Mouse (Mus musculus): ENCODE data around the gene Pramel7.
"Not testable (repeated sequence)": the region's sequence is repeated elsewhere in the genome, so short reads cannot be mapped to it uniquely, and the experiment has no call there.

The Pramel7 gene

DNA sequence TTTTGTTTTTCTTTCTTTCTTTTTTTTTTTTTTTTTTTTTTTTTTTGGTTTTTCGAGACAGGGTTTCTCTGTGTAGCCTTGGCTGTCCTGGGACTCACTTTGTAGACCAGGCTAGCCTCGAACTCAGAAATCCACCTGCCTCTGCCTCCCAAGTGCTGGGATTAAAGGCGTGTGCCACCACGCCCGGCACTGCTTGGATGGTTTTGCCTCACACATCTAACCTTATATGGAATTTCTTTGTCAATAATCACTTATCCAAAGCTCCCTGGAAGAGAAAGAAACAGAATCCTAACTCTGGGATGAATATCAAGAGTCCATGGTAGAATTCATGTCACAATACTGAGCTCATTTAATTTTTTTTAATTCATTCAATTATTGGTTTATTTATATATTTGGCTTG lies at the start of gene Pramel7:
TSS of gene Pramel7 (minus strand) at position 101 of the 400 bp plus-strand sequence.
- not testable (repeated sequence) for H3K36me3 ChIP-seq (ENCODE audit: control insufficient read depth, insufficient read depth, low read length, poor library complexity, severe bottlenecking); DNase-seq (ENCODE audit: low read depth, low spot score); H3K27me3 ChIP-seq (ENCODE audit: control insufficient read depth, insufficient read depth, low read length, poor library complexity, severe bottlenecking)

- DNase-seq (ENCODE audit: low read depth, low spot score) = no peak
- H3K36me3 ChIP-seq (ENCODE audit: control insufficient read depth, insufficient read depth, low read length, poor library complexity, severe bottlenecking) = no peaks in the 10 kb centered on the region
- no peaks in the 10 kb centered on the region for H3K27me3 ChIP-seq (ENCODE audit: control insufficient read depth, insufficient read depth, low read length, poor library complexity, severe bottlenecking)
Observed at GRCm38 (mm10) chr2:87545442-87545841, 48.5 kb upstream of the Pramel7 start, which contains the start of gene Olfr1128. Gene Olfr1128, minus strand, starts transcription at chr2:87545542.

DNA sequence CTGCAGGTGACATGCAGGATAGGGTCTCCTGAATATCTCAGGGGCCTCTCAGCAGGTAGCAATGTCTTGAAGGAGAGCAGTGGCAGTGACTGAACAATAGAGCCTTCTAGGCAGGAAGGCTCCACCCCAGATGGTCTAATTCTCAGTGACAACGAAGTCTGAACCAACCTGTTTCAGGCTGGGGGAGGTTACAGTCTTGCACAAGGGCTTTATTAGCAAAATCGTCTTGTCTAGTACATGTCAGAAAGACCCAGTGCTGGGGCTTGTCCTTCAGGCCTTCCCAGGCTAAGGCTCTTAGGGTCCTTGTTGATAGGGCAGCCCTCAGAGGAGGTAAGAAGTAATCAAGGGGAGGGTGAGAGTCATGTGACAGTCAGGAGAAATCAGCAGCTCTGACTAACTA lies 37.9 kb upstream of the Pramel7 start:
- no peak for DNase-seq (ENCODE audit: low read depth, low spot score)
- H3K36me3 ChIP-seq (ENCODE audit: control insufficient read depth, insufficient read depth, low read length, poor library complexity, severe bottlenecking) = no peaks in the 10 kb centered on the region

GRCm38 (mm10) chr2:87531496-87531895 lies 34.6 kb upstream of the Pramel7 start, which contains the start of gene Olfr153:
Gene Olfr153, plus strand, starts transcription at chr2:87531796.
- Histone ChIP-seq H3K27me3 (ENCODE audit: control insufficient read depth, insufficient read depth, low read length, poor library complexity, severe bottlenecking) (no peaks in the 10 kb centered on the region), H3K36me3 (ENCODE audit: control insufficient read depth, insufficient read depth, low read length, poor library complexity, severe bottlenecking) (no peaks in the 10 kb centered on the region)
- DNase-seq (ENCODE audit: low read depth, low spot score) = no peak

More for the DNA sequence above, 37.9 kb upstream of the Pramel7 start:
- H3K27me3 ChIP-seq (ENCODE audit: control insufficient read depth, insufficient read depth, low read length, poor library complexity, severe bottlenecking) = no peaks in the 10 kb centered on the region

- not testable (repeated sequence) for H3K27me3 ChIP-seq (ENCODE audit: control insufficient read depth, insufficient read depth, low read length, poor library complexity, severe bottlenecking); DNase-seq (ENCODE audit: low read depth, low spot score); H3K36me3 ChIP-seq (ENCODE audit: control insufficient read depth, insufficient read depth, low read length, poor library complexity, severe bottlenecking)
Observed at GRCm38 (mm10) chr2:87525899-87526616, 29.2 kb upstream of the Pramel7 start.

DNA sequence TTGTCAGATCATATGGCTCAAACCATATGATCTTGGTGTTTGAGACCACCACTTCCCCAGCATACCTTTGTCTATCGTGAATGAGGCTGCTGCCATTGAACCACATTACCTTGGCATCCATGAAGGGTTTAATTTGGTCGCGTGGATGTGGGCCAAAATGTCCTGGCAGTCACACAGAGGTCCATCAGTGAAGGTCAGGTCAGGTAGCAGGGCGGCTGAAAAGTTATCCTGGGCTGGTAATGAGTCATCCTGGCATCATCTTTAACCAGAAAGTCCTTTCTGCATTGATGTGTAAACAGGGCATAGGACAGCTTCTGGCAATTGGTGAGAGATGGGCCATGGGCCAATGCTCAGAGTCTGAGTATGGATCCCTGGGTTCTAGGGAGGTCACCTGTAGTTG lies 23.8 kb upstream of the Pramel7 start:
- DNase-seq (ENCODE audit: low read depth, low spot score) = no peak
- no peaks in the 10 kb centered on the region for H3K27me3 ChIP-seq (ENCODE audit: control insufficient read depth, insufficient read depth, low read length, poor library complexity, severe bottlenecking)

DNA sequence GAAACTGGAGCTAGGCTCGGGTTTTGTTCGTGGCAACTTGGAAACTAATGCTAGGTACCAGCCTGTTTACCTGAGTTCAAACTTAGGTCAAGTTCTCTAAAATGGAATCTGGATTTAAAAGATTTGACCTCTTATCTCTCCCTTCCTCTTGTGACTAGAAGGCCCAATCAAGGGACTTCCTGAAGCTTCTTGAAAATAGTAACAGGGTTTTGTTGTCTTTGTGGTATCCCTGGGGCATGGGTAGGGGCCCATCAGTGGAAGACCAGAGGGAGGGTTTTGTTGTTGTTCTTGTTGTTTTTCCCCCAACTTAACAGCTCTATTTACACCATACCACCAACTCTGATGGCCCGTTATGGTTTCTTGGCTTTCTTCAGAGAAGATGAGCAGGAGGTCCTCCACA lies 19.7 kb upstream of the Pramel7 start:
- DNase-seq (ENCODE audit: low read depth, low spot score) = no peak
- Histone ChIP-seq H3K27me3 (ENCODE audit: control insufficient read depth, insufficient read depth, low read length, poor library complexity, severe bottlenecking) (no peaks in the 10 kb centered on the region), H3K36me3 (ENCODE audit: control insufficient read depth, insufficient read depth, low read length, poor library complexity, severe bottlenecking) (no peaks in the 10 kb centered on the region)

More for the DNA sequence above, 23.8 kb upstream of the Pramel7 start:
- H3K36me3 ChIP-seq (ENCODE audit: control insufficient read depth, insufficient read depth, low read length, poor library complexity, severe bottlenecking) = no peaks in the 10 kb centered on the region

- no peaks in the 10 kb centered on the region for H3K27me3 ChIP-seq (ENCODE audit: control insufficient read depth, insufficient read depth, low read length, poor library complexity, severe bottlenecking)
- DNase-seq (ENCODE audit: low read depth, low spot score) = no peak
- H3K36me3 ChIP-seq (ENCODE audit: control insufficient read depth, insufficient read depth, low read length, poor library complexity, severe bottlenecking) = no peaks in the 10 kb centered on the region
Observed at GRCm38 (mm10) chr2:87515457-87516060, 18.7 kb upstream of the Pramel7 start.

GRCm38 (mm10) chr2:87515046-87515445 lies 18.2 kb upstream of the Pramel7 start:
- no peaks in the 10 kb centered on the region for H3K36me3 ChIP-seq (ENCODE audit: control insufficient read depth, insufficient read depth, low read length, poor library complexity, severe bottlenecking)
- no peak for DNase-seq (ENCODE audit: low read depth, low spot score)
- no peaks in the 10 kb centered on the region for H3K27me3 ChIP-seq (ENCODE audit: control insufficient read depth, insufficient read depth, low read length, poor library complexity, severe bottlenecking)

DNA sequence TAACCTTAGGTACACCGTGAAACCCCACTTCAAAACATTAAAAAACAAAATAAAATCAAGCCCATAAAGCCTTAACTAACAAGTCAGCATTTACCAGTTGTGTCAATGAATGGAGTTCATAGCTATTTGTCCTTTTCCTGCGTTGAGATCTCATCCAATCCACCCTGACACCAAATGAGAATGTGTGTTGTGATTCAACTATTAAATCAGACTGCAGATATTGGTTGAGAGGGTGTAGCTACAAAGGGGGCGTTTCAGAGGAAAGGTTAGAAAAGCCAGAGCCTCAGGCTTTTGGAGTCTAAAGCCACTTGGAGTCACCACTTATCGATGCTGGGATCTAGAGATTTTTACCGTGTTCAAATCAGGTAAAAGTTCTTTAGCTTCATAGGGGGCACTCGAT lies 9.4 kb upstream of the Pramel7 start, which contains the start of gene Pramel6:
TSS of gene Pramel6 (plus strand) at position 301 of the 400 bp plus-strand sequence.
- no peak for DNase-seq (ENCODE audit: low read depth, low spot score)
- Histone ChIP-seq H3K36me3 (ENCODE audit: control insufficient read depth, insufficient read depth, low read length, poor library complexity, severe bottlenecking) (no peaks in the 10 kb centered on the region), H3K27me3 (ENCODE audit: control insufficient read depth, insufficient read depth, low read length, poor library complexity, severe bottlenecking) (no peaks in the 10 kb centered on the region)

DNA sequence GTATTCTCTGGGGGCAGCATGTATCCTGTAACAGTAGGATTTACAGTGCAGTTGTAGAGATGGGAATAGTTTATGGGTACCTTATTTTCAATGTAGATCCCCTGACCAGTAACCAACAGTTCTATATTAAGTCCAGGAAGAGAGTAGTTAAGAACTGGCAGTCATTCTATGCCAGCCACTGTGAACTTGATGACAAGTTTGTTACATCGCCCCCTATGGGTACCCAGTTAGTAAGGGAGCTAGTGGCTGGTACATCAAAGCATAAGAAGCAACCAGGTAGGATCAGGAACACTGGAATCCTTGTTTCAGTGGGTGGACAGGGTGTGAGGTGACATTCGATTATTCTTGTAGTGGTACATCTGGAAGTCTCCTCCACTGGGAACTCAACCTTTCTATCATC lies 14.6 kb downstream of the Pramel7 start:
- DNase-seq (ENCODE audit: low read depth, low spot score) = no peak
- Histone ChIP-seq H3K27me3 (ENCODE audit: control insufficient read depth, insufficient read depth, low read length, poor library complexity, severe bottlenecking) (no peaks in the 10 kb centered on the region), H3K36me3 (ENCODE audit: control insufficient read depth, insufficient read depth, low read length, poor library complexity, severe bottlenecking) (no peaks in the 10 kb centered on the region)

DNA sequence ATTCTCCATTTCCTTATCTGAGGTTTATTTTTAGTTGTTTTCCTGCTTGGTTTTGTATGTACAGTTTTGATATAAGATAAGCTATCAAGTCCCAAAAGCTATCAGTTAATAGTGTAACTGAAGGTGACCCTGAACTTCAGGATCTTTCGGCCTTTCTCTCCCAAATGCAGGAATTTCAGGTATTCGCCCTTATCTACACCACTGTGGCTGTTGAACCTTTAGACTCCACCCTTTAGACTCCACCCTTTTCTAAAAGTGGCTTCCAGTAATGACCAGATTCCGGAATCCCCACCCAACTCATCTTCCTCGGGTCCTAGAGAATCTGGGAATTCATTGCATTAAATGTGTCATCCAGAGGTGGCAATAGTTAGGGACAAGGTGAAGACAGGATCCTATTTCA lies 15.7 kb downstream of the Pramel7 start:
- DNase-seq (ENCODE audit: low read depth, low spot score) = no peak
- H3K36me3 ChIP-seq (ENCODE audit: control insufficient read depth, insufficient read depth, low read length, poor library complexity, severe bottlenecking) = no peaks in the 10 kb centered on the region

GRCm38 (mm10) chr2:87480207-87480606 lies 16.7 kb downstream of the Pramel7 start:
- no peaks in the 10 kb centered on the region for H3K27me3 ChIP-seq (ENCODE audit: control insufficient read depth, insufficient read depth, low read length, poor library complexity, severe bottlenecking)
- H3K36me3 ChIP-seq (ENCODE audit: control insufficient read depth, insufficient read depth, low read length, poor library complexity, severe bottlenecking) = no peaks in the 10 kb centered on the region
- no peak for DNase-seq (ENCODE audit: low read depth, low spot score)

More for the DNA sequence above, 15.7 kb downstream of the Pramel7 start:
- H3K27me3 ChIP-seq (ENCODE audit: control insufficient read depth, insufficient read depth, low read length, poor library complexity, severe bottlenecking) = no peaks in the 10 kb centered on the region

DNA sequence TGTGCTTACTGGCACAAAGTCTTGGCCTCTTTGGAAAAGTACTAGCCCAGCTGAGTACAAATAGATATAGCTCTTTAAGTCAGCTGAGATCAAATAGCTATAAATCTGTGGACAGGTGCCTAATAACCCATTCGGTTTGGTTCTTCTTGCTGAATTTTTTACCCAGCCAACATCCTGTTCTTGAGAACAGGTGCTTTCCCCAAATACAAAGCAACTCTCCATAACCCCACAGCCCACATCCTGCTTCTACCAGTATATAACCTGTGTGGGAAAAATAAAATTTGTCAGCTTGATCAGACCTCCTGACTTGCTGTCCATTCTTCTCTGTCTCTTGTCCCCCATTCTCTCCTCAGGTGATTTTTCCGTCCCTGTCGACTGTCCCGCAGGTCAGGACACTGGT lies 35.1 kb downstream of the Pramel7 start:
- DNase-seq (ENCODE audit: low read depth, low spot score) = no peak
- Histone ChIP-seq H3K36me3 (ENCODE audit: control insufficient read depth, insufficient read depth, low read length, poor library complexity, severe bottlenecking) (no peaks in the 10 kb centered on the region), H3K27me3 (ENCODE audit: control insufficient read depth, insufficient read depth, low read length, poor library complexity, severe bottlenecking) (no peaks in the 10 kb centered on the region)

DNA sequence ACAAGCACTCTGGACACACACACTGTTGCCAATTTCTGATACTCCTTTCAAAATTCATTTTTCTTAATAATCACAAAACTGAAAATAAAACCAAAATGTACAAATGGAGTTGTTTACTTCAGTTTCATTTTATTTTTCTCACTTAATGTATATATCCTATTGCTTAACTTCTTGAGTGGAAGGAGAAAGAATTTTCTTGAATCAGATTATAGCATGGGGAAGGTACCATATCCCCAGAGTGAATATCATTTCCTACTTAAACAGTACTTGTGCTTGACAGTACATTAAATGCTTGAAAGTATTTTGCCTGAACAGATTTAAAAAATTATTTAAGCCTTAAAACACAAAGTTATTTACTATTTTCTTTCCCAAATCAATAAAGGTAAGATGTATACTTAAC lies 43.2 kb downstream of the Pramel7 start, which contains the start of gene Olfr1126:
TSS of gene Olfr1126 (plus strand) at position 301 of the 400 bp plus-strand sequence.
- DNase-seq (ENCODE audit: low read depth, low spot score) = no peak
- no peaks in the 10 kb centered on the region for H3K36me3 ChIP-seq (ENCODE audit: control insufficient read depth, insufficient read depth, low read length, poor library complexity, severe bottlenecking)
- no peaks in the 10 kb centered on the region for H3K27me3 ChIP-seq (ENCODE audit: control insufficient read depth, insufficient read depth, low read length, poor library complexity, severe bottlenecking)
